Mouse (Mus musculus): ENCODE measurements around the gene Rab34.

DNA sequence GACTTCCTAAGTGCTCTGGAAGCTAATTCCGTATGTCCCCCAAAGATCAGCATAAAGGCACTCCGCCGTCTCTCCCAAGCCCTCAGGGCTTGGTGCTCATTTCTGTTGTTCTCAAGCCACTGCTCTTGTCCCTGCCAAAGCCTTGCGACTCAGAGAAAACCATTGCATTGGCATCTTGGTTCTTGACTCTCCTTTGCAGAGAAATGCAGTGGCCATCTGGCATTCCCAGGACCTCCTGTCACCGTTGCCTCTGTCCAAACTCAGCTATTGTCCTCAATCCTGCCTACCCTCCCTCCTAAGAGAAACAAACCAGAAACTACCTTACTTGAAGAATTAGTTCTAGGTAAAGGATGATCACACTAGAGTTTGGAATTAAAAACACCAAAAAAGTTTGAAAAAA lies 32.6 kb upstream of the Rab34 start:
- TF ChIP-seq POLR2A (IDR thresholded peaks at IDR 0.05; ENCODE audit: extremely low read depth, insufficient read depth, low read length) (no peak), CTCF (IDR thresholded peaks at IDR 0.05; ENCODE audit: low read depth, low read length) (no peak)
